Mouse (Mus musculus) neural tube, postnatal 0 days (tissue): ENCODE results near the gene Fjx1. TPM values are rescaled to one million over a fixed set of nuclear protein-coding genes. Genes with fewer than 3 reads are reported as not detected.

Experiments
- polyA plus RNA-seq: library from polyadenylated mRNA; unstranded; fragments of >200 nt; fragmentation: Nextera tagmentation; extraction: Ambion mirVana; gene quantifications from 2 replicates; pipeline ENCODE4 v1.2.1, GENCODE M21; 2015

Gene Fjx1
- 47.1 and 55.3 TPM in 2 replicates for polyA plus RNA-seq

DNA sequence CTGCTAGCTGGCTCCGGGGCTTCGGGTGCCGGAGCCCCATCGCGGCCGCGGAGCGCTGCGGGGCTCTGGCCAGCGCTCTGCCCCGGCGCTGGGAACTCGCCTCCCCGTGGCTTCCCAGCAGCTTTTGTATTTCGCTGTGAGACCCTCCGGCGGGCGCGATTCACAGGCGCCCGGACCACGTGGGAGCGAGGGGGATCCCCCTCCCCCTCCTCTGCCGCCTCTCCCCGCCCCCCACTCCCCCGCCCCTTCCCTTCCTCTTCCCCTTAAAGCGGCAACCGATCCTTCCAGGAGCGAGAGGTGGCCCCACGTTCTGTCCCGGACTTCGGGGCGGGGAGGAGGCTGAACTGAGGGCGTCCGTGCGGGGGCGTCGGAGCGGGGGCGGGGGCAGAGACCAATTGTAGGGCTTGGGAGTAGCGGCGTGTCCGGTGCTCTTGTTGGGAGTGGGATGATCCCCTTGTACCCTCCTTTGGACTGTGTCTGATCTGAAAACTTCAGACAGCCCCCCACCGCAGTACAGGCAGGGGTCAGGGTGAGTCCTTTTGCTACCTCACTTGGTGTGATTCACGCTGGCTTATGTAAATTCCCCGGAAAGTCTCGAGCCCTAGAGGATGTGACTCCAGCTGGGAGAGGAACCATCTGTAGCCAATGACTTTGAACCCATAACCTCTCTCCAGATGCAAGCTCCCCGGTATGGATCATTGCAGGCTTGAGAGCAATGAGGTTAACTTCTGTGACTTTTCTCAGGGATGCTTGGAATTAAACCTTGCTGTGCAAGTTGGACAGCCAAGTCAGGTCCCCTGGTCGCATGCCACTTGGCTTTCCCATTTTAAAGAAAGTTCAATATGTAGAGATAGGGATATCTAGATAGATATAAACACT lies at the start of gene Fjx1:
Gene Fjx1 (minus strand): TSS at position 829 of the 879 bp plus-strand sequence.

DNA sequence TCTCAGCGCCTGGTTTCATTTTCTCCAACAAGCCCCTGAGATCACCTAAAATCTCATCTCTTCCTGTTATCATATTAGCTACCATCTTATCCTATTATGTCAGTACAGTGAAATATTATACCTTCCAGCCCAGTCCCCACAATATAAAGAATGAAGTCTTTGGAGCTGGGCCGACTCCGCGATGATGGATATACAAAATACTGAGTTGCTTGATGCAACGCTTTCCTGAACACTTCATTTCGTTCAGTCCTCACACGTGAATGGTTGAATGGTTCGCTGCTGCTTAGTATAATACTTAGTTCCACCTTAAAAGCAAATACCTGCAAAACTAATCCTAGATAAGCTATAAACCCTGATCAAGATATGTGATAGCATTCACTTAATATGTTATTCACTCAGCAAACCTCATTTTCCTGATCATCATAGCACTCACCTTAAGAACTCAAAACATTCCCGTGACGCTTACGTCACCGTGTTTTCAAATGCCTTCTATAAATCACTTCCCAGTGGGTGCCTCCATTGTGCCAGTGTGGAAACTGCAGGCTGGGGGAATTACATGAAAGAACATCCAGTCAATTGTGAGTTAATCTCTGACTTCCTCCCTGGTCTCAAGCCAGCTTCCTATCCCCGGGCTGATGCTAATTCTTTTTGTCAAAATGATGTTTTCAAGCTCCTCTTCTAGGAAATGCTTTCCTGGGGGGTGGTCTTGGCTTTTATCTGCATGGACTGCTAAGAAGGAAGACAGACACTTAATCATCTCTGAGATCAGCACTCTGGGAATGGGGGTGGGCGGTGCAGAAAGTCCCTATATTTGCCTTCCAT lies 44.7 kb downstream of the Fjx1 start, which contains the start of gene Trim44:
Gene Trim44 (minus strand): TSS at position 466 of the 822 bp plus-strand sequence.

Other genes with a start within 250 kb of the Fjx1 start
- 53.4 and 56.1 TPM in 2 replicates for gene Trim44, start 44.7 kb downstream of the Fjx1 start, polyA plus RNA-seq
- 24.1 and 25.1 TPM in 2 replicates for gene Pamr1, start 97.5 kb upstream of the Fjx1 start, polyA plus RNA-seq
- gene Slc1a2, start 206.2 kb upstream of the Fjx1 start, polyA plus RNA-seq, result 35.6 and 37.9 TPM in 2 replicates